Comparison of ENCODE assay signal across 10 mouse cellular contexts in genomic region chr11:68030771-68031170, GRCm38 (mm10).
DNase-seq lines count a peak whose midpoint lies in the region; ATAC-seq lines count a peak whose summit lies in the region.
"Had no signal": no experiment of that assay in that cellular context is flagged by ENCODE, and none has a peak within 500 bp of the region (broad histone marks: within the 10 kb centered on the region; RNA-seq: fewer than 3 reads in every experiment).

No protein-coding gene starts in this region.

- peak overlapping the region; percentile 79 for H3K27ac ChIP-seq in hindbrain, embryonic 10.5 days
- H3K27ac ChIP-seq in hindbrain, embryonic 11.5 days (ENCODE audit: low read depth, low read length), result no peak overlapping the region
- no peak overlapping the region for H3K27ac ChIP-seq in midbrain, embryonic 11.5 days (ENCODE audit: low read depth, low read length)
- no peak overlapping the region for H3K27ac ChIP-seq in forebrain, embryonic 13.5 days

- H3K36me3 ChIP-seq in hindbrain, embryonic 10.5 days, result no peaks in the 10 kb centered on the region
- H3K36me3 ChIP-seq in hindbrain, embryonic 11.5 days (ENCODE audit: control insufficient read depth, insufficient read depth, low read length), result no peaks in the 10 kb centered on the region
- H3K36me3 ChIP-seq in midbrain, embryonic 11.5 days (ENCODE audit: control insufficient read depth, insufficient read depth, low read length), result no peaks in the 10 kb centered on the region
- no peaks in the 10 kb centered on the region for H3K36me3 ChIP-seq in forebrain, embryonic 13.5 days (ENCODE audit: poor library complexity, severe bottlenecking)

- no peaks in the 10 kb centered on the region for H3K27me3 ChIP-seq in hindbrain, embryonic 10.5 days (ENCODE audit: insufficient read depth, poor library complexity, severe bottlenecking)
- H3K27me3 ChIP-seq in hindbrain, embryonic 11.5 days (ENCODE audit: control insufficient read depth, insufficient read depth, low read length), result no peaks in the 10 kb centered on the region
- H3K27me3 ChIP-seq in midbrain, embryonic 11.5 days (ENCODE audit: control insufficient read depth, insufficient read depth, low read length), result no peaks in the 10 kb centered on the region
- no peaks in the 10 kb centered on the region; the same call in 1 of the 2 replicates for H3K27me3 ChIP-seq in forebrain, embryonic 13.5 days

- no peak overlapping the region for H3K9ac ChIP-seq in hindbrain, embryonic 11.5 days (ENCODE audit: low read depth, low read length)
- no peak overlapping the region for H3K9ac ChIP-seq in midbrain, embryonic 11.5 days (ENCODE audit: low read length)
- H3K9ac ChIP-seq in forebrain, embryonic 13.5 days, result no peak overlapping the region
- H3K9ac ChIP-seq: lung, embryonic 14.5 days had no signal

- no peak overlapping the region for H3K4me2 ChIP-seq in hindbrain, embryonic 11.5 days (replicated peaks; ENCODE audit: low read depth, low read length)
- H3K4me2 ChIP-seq in midbrain, embryonic 11.5 days, result no peak overlapping the region
- H3K4me2 ChIP-seq in forebrain, embryonic 13.5 days, result no peak overlapping the region
- H3K4me2 ChIP-seq: lung, embryonic 14.5 days had no signal

- no peak for ATAC-seq in hindbrain, embryonic 11.5 days (ENCODE audit: low FRiP score)
- no peak for ATAC-seq in inflammation-experienced regulatory T-cells, adult 6 months
- no peak for ATAC-seq in midbrain, embryonic 11.5 days (ENCODE audit: low FRiP score)
- ATAC-seq in forebrain, embryonic 13.5 days, result no peak

- WGBS in hindbrain, embryonic 10.5 days, result 88% methylated on average over 1 of the region's 1 CpGs
- 71% methylated on average over 1 of the region's 1 CpGs for WGBS in hindbrain, embryonic 11.5 days
- WGBS in midbrain, embryonic 11.5 days, result 73% methylated on average over 1 of the region's 1 CpGs
- 88% methylated on average over 1 of the region's 1 CpGs for WGBS in forebrain, embryonic 13.5 days

- H3K4me1 ChIP-seq in hindbrain, embryonic 10.5 days (replicated peaks), result peaks cover 28% of the 10 kb centered on the region
- no peaks in the 10 kb centered on the region for H3K4me1 ChIP-seq in hindbrain, embryonic 11.5 days (replicated peaks; ENCODE audit: control insufficient read depth, insufficient read depth, low read length)
- H3K4me1 ChIP-seq in midbrain, embryonic 11.5 days (ENCODE audit: control insufficient read depth, insufficient read depth, low read length), result peaks cover 6% of the 10 kb centered on the region; the same call in 1 of the 2 replicates
- H3K4me1 ChIP-seq in forebrain, embryonic 13.5 days, result peaks cover 16% of the 10 kb centered on the region

- no peaks in the 10 kb centered on the region for H3K9me3 ChIP-seq in hindbrain, embryonic 10.5 days
- H3K9me3 ChIP-seq in hindbrain, embryonic 11.5 days (ENCODE audit: control insufficient read depth, low read length), result no peaks in the 10 kb centered on the region
- no peaks in the 10 kb centered on the region for H3K9me3 ChIP-seq in midbrain, embryonic 11.5 days (ENCODE audit: control insufficient read depth, low read length)
- no peaks in the 10 kb centered on the region for H3K9me3 ChIP-seq in forebrain, embryonic 13.5 days (replicated peaks)

- no peak for DNase-seq in hindbrain, embryonic 10.5 days (ENCODE audit: low spot score)
- no peak for DNase-seq in hindbrain, embryonic 11.5 days (ENCODE audit: low spot score)
- peak; percentile 31 to 36 for DNase-seq in adrenal gland, postnatal 36 days
- peak; percentile 77 for DNase-seq in gastrocnemius, postnatal 25 days
- DNase-seq in layer of hippocampus, postnatal 10 days (ENCODE audit: low spot score in 2 of 2), result peak; percentile 70 to 75
- DNase-seq in midbrain, embryonic 11.5 days (ENCODE audit: low spot score, missing footprints), result no peak
- DNase-seq: lung, embryonic 14.5 days had no signal

- no peak overlapping the region for H3K4me3 ChIP-seq in hindbrain, embryonic 10.5 days
- H3K4me3 ChIP-seq in hindbrain, embryonic 11.5 days (ENCODE audit: low read depth, low read length), result no peak overlapping the region
- H3K4me3 ChIP-seq in midbrain, embryonic 11.5 days (ENCODE audit: low read depth, low read length), result no peak overlapping the region
- no peak overlapping the region for H3K4me3 ChIP-seq in forebrain, embryonic 13.5 days
- H3K4me3 ChIP-seq: erythroblast, embryonic 14.5 days had no signal

Comparison
In these comparisons a context has a peak if more than half of its experiments do, and no peak if none do; other contexts are left out.
1. DNase-seq: peak in adrenal gland, postnatal 36 days (2 of 2), gastrocnemius, postnatal 25 days (single experiment) and layer of hippocampus, postnatal 10 days (2 of 2); none in hindbrain, embryonic 10.5 days (single experiment), hindbrain, embryonic 11.5 days (single experiment) and midbrain, embryonic 11.5 days (single experiment).